Mouse (Mus musculus): ENCODE results near the gene Stum. TPM values are rescaled to one million over a fixed set of nuclear protein-coding genes. Genes with fewer than 3 reads are reported as not detected.
"Not testable (repeated sequence)": the region's sequence is repeated elsewhere in the genome, so short reads cannot be mapped to it uniquely, and the experiment has no call there.

Stum gene
- total RNA-seq, 2 experiments from 2014 or later, result 0.50 to 0.53 TPM

GRCm38 (mm10) chr1:180405576-180406335 lies 77.5 kb downstream of the Stum start:
- peak; percentile 53 to 77 for DNase-seq

- DNase-seq, result no peak
Observed at GRCm38 (mm10) chr1:180404706-180405105, 78.6 kb downstream of the Stum start.

- DNase-seq, result peak; percentile 80 to 83
Observed at GRCm38 (mm10) chr1:180403694-180404606, 79.4 kb downstream of the Stum start.

GRCm38 (mm10) chr1:180403357-180403693 lies 80.0 kb downstream of the Stum start:
- DNase-seq, result no peak

- no peak for DNase-seq
Observed at GRCm38 (mm10) chr1:180402481-180403081, 80.7 kb downstream of the Stum start.

GRCm38 (mm10) chr1:180401725-180402124 lies 81.6 kb downstream of the Stum start:
- DNase-seq, result no peak

GRCm38 (mm10) chr1:180400691-180401455 lies 82.4 kb downstream of the Stum start:
- no peak for DNase-seq

GRCm38 (mm10) chr1:180398446-180398845 lies 84.9 kb downstream of the Stum start:
- DNase-seq, result no peak

GRCm38 (mm10) chr1:180397734-180398133 lies 85.6 kb downstream of the Stum start:
- DNase-seq, result no peak

GRCm38 (mm10) chr1:180393873-180394272 lies 89.4 kb downstream of the Stum start:
- peak in 1 of 2 experiments; percentile 37 for DNase-seq

- DNase-seq, result no peak
Observed at GRCm38 (mm10) chr1:180393017-180393797, 90.1 kb downstream of the Stum start.

- DNase-seq, result no peak
Observed at GRCm38 (mm10) chr1:180392137-180392798, 91.0 kb downstream of the Stum start.

GRCm38 (mm10) chr1:180391575-180391945 lies 91.7 kb downstream of the Stum start:
- DNase-seq, result no peak

- DNase-seq, result peak in 1 of 2 experiments; percentile 49
Observed at GRCm38 (mm10) chr1:180390746-180391574, 92.3 kb downstream of the Stum start.

- peak in 1 of 2 experiments; percentile 71 for DNase-seq
Observed at GRCm38 (mm10) chr1:180390321-180390731, 93.0 kb downstream of the Stum start.

- not testable (repeated sequence) for DNase-seq
Observed at GRCm38 (mm10) chr1:180389213-180389760, 94.0 kb downstream of the Stum start.

- no peak for DNase-seq
Observed at GRCm38 (mm10) chr1:180388481-180388880, 94.8 kb downstream of the Stum start.

- DNase-seq, result no peak
Observed at GRCm38 (mm10) chr1:180387750-180388480, 95.4 kb downstream of the Stum start.
